Mouse (Mus musculus) heart, adult 9 months (tissue): Measurements from ENCODE around the gene Pax5.

ENCODE experiments used
- DNase-seq, 2 experiments: peaks; one replicate each; pipeline ENCODE4 v3.0.0; 2022; ENCODE audit warnings: low spot score in 2 of 2

Pax5 gene

DNA sequence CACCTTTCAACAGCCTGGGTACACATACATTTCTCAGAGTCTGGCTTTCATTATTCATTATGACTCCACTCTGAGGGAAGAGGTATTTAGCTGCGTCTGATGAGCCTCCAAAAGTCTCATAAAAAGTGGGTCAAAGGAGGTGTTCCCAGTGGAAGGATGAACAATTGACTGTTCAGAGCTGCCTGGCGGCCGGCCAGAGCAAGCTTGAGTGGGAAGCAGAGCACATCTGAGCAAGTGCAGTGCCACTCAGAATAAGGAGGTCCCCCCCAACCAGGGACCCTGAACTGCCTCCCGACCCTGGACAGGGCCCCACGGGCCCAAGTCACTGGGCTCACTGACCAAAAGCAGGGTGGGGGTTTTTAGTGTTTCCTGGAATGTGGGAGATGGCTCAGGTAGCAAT lies 109.4 kb downstream of the Pax5 start:
- no peak for DNase-seq

GRCm38 (mm10) chr4:44597965-44598364 lies 112.3 kb downstream of the Pax5 start:
- DNase-seq, result peak; percentile 9 to 10

DNA sequence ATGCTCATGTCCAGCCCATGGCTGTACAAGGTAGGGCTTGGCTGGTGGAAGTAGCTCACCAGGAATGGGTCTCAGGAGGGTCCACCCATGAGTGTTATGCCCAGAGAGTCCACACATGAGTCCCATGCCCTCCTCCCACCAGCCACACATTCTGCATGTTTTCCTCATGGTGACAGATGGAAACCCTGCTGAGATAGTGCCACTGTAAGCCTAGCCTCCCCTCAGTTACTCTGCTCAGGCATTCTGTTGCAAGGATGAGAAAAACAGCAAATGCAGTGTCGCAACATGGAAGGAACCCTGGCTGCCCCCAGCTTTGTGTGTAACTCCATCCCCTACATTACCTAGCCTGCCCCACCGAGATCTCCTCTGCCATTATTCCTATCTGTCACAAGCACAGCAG lies 117.2 kb downstream of the Pax5 start:
- DNase-seq, result no peak

GRCm38 (mm10) chr4:44582687-44583086 lies 127.6 kb downstream of the Pax5 start:
- no peak for DNase-seq

- no peak for DNase-seq
Observed at GRCm38 (mm10) chr4:44578591-44578990, 131.7 kb downstream of the Pax5 start.

GRCm38 (mm10) chr4:44577293-44577692 lies 133.0 kb downstream of the Pax5 start:
- no peak for DNase-seq

DNA sequence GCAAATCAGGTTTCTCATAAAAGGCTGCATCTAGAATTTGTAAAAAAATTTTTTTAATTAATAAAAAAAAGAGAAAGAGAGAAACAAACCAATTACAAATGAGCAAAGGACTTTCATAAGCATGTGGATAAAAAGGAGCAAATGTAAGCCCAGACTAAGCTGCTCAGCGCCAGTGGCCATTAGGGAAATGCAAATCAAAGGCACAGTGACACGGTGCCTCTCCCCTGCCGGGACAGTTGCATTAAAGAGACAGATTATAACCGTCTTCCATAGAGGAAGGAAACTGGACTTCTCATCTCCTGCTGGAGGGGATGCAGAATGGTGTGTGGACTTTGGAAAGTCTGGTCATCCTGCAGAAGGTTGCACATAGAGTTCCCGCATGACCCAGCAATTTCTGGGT lies 133.5 kb downstream of the Pax5 start:
- no peak for DNase-seq

- DNase-seq, result no peak
Observed at GRCm38 (mm10) chr4:44573017-44573416, 137.3 kb downstream of the Pax5 start.

GRCm38 (mm10) chr4:44572373-44572772 lies 137.9 kb downstream of the Pax5 start:
- DNase-seq, result no peak

GRCm38 (mm10) chr4:44569138-44569537 lies 141.1 kb downstream of the Pax5 start:
- DNase-seq, result no peak

- no peak for DNase-seq
Observed at GRCm38 (mm10) chr4:44568666-44569065, 141.6 kb downstream of the Pax5 start.

DNA sequence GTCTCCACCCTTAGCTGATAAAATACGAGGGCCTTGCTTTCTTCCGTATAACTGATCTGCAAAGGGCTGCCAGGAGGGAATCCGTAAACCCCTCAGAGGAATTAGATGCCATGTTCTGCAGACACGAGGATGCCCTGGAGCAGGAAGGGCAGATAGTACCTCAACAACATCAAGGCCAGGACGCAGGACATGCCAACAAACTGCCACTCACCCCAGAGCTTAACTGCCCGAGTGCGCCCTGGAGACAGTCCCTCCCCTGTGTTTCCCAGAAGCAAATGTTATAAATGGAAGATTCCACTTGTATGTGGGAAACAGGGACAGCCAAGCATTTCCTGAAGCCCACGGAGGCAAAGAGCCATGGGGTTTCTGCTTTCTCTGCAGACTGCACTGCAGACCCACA lies 143.9 kb downstream of the Pax5 start:
- DNase-seq, result no peak

- DNase-seq, result no peak
Observed at GRCm38 (mm10) chr4:44565126-44566082, 144.9 kb downstream of the Pax5 start.

DNA sequence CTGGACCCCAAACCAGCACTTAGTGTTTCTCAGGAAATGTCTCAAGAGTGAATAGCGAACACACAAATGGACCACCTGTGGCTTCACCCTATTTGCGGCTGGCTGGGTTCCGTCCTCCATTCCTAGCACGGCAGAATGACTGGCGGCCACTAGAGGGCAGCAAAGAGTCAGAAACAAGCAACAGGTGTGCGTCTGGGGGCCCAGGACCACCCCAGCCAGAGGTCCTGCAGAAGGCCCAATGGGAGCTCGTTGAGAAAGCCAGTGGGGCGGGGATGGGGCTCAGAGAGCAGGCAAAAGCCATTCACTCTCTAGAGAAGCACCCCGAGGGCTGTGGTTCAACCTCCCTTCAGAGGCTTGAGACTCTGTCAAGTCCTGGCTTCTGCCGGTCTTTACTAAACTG lies 145.7 kb downstream of the Pax5 start:
- DNase-seq, result peak; percentile 13 to 35

GRCm38 (mm10) chr4:44560956-44561355 lies 149.3 kb downstream of the Pax5 start:
- no peak for DNase-seq

GRCm38 (mm10) chr4:44558564-44558955 lies 151.7 kb downstream of the Pax5 start:
- no peak for DNase-seq

DNA sequence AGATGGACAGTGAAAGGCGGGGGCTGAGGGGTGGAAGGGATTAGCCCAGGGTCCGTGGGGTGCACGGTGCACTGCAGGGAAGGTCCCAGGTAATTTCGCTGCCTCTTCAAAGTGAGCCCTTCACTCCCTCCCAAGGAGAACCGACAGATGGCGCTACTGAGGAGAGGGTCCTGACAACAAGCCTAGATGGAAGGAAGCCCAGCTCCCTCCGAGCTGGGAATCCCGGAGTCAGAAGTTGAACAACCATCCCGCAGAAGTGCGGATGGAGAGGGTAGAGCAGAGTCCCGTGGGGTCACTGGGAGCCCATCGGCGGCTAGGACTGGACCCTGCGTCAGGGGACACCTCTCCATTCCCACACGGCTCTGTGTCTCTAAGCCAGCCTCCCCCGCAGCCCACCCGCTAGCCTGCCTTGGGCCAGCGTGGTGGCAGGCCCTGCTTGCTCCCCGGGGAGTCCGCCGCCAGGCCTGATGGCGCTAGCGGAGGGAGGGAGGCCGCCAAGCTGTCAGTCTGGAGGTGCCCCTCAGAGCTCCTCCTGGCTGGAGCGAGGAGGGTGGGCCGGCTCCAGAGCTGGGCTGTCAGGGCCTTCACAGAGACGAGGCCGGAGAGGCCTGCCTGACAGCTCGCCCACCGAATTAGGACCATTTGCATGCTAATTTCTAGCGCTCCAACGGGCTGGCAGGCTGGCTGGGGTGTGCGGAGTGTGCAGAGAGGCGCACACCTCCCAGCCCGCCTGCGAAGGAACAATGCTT lies 152.3 kb downstream of the Pax5 start:
- no peak for DNase-seq

DNA sequence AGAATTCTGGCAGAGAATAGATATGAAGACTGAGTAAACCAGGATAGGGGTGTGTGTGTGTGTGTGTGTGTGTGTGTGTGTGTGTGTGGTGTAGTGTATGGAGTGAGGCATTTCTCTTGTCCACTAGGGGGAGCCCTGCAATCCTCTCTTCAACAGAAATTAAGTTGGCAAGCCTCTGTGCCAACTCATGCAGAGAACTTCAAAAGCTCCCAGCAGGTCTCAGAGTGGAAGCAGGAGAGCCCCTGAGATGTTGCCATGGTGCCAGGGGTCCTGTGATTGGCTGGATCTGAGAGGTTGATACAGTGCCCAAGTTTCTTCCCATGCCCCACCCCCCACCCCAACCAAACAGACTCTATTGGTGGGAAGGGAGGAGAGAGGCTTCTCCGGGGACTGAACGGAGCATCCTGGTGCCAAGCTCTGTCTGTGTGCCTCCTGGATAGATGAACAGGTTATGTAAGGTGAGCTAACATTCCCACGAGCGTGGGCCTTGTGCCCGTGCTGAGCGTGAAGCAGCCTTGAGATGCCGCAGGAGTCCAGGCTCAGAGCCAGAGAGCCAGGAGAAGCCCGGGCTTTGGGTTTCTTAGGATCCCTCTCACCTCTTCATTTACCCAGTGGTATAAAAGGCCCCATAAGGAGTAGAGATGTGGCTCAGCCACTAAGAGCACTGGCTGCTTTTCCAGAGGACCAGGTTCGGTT lies 153.6 kb downstream of the Pax5 start:
- no peak for DNase-seq

DNA sequence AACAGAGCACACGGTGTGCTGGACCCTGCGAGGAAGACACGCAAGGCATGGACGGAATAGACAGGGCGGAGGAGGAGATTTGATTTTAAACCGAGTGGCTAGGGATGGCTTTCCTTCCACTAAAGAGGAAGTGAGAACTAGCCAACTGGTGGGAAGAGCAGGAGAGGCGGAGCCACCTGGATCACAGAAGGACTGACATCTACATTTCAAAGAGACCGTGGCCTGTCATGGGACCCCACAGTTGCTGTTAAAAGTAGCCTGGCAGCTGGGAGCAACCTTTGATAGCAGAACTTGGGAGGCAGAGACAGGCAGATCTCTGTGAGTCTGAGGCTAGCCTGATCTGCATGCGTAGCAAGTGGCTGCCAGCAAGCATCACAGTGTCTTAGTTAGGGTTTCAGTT lies 154.7 kb downstream of the Pax5 start:
- DNase-seq, result no peak

DNA sequence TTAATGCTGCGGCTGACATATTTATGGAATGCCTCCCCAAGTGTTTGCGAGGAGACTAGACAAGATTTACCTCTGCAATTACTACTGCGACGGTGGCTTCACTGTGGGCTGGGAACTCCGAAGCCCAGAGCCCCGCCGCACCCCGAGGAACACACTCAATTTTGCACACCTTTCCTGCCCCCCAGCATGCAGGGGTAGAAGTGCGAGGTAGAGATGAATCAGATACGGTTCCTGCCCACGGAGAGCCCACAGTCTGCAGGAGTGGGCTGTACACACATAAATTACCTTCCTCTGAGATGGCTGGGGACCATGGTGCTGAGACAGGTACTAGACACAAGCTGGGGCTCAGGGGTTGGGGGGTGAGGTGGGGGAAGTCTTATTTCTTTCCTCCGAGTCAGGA lies 158.8 kb downstream of the Pax5 start:
- DNase-seq, result no peak

DNA sequence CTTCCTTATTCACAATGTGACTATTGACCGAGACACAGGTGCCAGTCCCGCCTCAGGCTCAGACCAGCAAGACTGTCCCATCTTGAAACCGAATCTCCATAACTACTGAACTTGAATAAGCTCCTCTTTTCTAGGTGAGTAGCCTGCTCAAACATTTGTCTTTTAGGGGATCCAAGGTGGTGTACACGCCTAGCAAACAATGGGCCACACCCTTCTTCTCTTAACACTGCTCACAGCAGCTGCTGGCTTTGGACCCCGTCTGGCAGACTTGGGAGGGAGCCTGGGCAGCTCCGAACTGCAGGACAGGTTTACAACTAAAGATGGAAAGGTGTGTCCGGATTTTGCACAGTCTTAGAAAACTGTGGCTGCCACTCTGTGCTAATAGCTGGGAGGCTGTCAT lies 161.3 kb downstream of the Pax5 start:
- DNase-seq, result no peak

- no peak for DNase-seq
Observed at GRCm38 (mm10) chr4:44545669-44546068, 164.6 kb downstream of the Pax5 start.
